Mouse (Mus musculus): ENCODE data around the gene Sipa1l1.

DNA sequence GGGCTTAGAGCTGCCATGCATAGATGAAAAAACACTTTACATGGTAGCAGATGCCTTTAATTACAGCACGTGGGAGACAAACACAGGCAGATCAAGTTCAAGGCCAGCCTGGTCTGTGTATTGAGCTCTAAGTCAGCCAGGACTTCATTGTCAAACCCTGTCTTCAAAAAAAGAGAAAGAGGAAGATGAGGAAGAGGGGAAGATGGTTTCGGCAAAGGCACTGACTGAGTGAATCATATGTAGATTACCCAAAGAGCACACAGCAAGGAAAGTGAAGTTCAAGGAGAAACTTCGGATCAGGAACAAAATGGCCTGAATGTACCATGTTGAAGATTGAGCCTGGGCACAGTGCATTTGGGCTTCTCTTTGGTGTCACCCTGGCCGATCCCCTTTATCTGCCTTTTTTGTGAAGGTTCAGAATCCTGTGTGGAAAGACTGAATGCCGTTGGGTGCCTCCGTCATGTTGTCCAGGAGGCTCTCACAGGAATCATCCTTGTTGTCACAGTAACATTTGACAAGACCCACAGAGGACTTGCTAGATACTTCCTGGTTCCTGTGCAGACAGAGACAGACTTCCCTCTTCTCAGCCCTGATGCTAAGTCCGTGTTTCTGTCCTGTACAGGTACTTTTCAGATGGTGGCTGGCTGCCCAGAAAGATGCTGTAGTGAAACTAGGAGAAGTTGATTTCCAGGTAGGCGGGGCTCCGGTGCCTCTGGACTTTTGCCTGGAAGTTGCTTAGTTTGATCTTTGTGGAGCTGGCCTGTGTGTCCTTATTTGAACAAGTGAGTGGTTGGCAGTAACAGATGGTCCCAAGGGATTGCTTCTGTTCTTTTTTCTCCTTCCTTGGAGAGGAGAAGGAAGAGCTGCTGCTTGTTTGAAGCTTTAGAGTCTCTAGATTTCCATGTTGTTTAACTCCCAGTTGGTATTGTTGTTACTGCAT, 96.5 kb downstream of the Sipa1l1 start:
- no peak for TF ChIP-seq CTCF (IDR thresholded peaks at IDR 0.05; ENCODE audit: low read depth)
- no peak for TF ChIP-seq EP300 (IDR thresholded peaks at IDR 0.05; ENCODE audit: low read depth)
